Mouse (Mus musculus) layer of hippocampus, adult 18-20 months (tissue): ENCODE measurements around the gene Tbl1x. TPM values are rescaled to one million over a fixed set of nuclear protein-coding genes. Genes with fewer than 3 reads are reported as not detected.

Source experiments
- DNase-seq, 2 experiments: peaks; one replicate each; pipeline ENCODE4 v3.0.0; 2022; ENCODE audit warnings: low spot score in 2 of 2
- total RNA-seq, 2 experiments: library from RNA; stranded (reverse); gene quantifications; 2 replicates each; pipeline ENCODE4 v1.2.3; 2021

The Tbl1x gene
- total RNA-seq, 2 experiments from 2014 or later = 30.7 to 31.2 TPM

DNA sequence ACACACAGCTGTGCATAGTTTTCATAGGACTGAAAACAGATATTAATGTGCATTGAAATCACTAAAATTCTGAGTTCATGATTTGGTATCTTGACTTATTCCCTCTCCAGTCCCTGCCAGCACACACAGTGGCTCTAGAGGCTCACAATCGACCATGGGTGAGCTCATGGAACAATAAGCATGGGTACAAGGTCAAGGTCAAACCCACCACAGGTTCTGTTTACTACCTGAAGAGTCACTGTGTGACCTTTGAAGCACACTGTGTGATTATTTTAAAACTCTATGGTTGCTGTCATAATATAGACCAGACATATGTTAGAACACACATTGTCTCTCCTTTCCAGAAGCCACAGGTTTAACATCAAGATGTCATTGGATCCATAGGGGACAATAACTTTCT is 96.7 kb downstream of the Tbl1x start:
- DNase-seq = no peak

DNA sequence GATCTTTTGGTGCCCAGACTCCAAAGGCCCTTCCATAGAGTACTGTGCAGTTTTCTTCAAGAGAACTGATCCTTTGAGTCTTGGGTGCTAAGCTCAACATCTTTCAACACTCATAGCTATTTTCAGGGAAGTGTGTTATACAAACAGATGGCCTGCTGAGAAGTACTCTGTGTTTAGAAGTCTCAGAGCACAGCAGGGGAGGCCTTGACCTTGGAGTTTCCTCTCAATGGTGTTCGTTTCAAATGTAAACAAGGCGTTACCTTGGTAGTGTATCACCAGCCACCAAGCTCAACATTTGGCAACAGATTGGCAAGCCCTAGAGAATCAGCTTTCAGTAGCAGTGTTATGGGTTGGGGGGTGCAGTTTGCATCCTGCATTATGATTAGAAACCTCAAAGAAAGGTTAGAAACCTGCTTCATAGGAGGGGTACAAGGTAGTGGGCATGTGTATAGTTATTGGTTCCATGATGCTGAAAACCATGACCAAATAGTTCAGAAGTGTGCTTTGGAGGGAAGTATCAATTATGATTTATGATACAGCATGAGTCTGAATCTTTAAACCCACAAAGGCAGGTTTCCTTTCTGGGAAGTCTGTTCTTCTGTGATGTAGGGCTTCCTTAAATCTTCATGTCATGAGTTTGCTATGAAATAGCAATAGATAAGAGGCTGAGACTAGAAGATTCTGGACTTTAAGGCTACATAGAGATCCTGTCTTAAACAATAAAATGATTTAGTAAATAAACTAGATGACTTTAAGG is 98.3 kb downstream of the Tbl1x start:
- DNase-seq = no peak

DNA sequence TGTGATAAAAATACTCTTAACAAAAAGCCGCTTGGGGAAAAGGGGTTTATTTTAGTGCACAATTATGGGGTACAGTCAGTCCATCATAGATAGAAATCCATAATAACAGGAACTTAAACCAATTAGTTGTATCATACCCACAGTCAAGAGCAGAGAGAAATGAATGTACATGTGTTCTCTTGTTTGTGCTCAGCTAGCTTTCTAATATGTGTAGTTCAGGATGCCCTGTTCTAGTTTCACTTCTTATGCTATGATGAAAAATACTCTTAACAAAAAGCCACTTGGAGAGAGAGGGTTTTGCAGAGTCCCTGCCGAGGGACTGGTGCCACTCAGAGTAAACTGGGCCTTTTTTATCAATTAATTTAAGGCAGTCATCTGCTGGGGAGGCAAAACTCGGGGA is 101.1 kb downstream of the Tbl1x start:
- no peak for DNase-seq

DNA sequence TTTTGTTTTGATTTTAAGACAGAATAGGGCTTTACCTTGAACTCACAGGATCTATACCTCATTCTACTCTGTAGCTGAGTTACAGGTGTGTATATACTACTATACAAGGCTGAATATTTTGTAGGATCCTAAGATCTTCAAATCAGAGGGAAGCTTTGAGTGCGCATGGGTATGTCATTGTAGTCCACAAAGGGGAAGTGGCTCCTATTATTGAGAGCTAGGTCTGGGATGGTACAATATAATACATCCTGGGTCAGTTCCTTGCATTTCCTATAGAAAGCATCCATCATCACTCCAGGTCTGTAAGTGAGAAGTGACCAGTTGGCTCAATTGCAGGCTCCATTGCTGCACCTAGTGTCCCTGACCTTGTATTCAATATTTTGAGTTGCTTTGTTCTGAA is 102.2 kb downstream of the Tbl1x start:
- DNase-seq = no peak

DNA sequence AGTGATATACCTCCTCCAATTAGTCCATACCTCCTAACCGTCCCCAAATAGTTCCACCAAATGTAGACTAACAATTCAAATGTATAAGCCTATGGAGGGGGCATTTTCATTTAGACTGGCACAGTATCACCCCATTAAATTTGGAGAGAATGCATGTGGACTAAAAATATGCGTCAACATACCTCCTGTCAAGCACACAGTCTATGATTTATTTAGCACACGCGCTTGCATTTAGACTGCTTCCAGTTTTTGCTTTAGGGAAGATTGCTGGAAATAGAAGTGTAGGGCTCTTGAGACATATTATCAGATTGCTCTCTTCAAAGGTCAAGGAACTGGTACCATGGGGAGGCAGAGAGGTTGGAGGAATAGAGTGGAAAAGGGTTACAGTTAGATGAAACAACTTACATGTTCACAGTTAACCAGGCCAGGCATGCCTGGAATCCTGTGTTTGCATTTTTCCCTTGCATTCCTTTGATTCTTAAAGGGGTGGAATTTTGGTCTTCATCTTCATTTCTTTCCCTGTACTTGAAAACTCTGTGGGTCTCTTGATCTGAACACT is 105.0 kb downstream of the Tbl1x start:
- no peak for DNase-seq

DNA sequence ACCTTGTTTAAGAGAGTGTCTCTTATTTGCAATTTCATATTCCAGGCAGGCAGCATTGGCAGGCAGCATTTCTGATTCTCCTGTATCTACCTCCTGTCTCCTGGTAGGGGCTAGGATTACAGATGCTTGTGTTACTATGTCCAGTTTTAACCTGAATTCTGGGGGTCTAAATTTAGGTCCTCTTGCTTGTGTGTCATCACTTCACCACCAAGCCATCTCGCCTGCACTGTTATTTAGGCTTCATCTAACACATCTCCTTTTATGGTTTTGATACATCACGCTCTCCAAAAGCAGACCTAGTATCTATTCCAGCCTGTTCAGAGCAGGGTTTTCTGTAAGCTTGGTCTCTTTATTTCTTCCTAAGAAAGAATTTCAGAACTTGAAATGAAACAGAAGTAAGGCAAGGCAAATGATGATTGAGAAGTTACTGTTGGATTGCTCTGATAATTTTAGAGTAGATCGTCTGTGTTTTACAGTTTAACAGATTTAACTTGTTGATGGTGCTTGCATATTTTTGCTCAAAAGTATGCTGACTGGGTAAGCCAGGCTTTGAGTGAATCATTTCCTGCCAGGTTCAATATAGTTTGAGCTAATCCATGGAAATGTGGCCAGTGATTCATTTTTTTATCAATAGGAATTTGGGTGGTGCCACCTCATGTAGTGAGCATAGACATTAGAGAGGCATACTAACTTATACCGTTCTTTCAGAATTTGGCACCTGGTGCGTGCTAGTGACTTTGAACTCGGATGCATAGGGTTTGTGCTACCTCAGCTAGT is 106.7 kb downstream of the Tbl1x start:
- DNase-seq = no peak

DNA sequence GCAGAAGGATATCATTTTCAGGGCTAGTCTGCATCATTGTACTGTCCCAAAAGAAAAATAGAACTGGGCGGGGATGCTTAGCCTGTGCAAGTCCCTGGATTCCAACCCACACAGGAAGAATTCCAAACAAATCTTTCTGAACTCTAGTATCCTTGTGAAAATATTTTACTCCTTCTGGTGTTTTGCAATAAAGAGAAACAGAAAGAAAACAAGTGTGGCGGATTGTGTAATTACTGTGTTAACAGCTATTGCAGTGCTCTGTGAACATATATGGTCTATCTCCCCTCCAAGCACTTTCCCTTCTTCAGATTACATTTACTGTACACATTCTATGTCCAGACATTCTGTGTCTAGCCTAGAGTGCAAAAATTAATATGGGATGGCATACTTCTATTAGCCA is 119.6 kb downstream of the Tbl1x start:
- no peak for DNase-seq

DNA sequence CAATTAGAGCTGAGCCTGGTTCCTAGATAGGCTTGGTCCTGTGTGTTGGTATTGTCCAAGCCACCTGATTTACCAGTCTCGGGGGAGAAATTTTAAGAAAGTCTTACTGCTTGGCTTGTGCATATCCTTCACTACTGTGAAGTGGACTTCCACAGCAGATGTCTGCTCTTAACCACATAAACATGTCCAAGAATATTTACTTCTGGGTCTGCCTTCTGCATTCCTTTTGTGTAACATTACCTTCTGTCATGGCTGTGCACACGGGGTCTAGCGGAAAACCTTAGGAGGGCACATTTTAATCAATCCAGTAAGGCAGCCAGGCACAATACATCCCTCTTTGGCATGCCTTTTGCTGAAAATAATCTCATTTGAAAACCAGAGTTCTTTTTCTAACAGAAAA is 125.7 kb downstream of the Tbl1x start:
- DNase-seq = no peak

DNA sequence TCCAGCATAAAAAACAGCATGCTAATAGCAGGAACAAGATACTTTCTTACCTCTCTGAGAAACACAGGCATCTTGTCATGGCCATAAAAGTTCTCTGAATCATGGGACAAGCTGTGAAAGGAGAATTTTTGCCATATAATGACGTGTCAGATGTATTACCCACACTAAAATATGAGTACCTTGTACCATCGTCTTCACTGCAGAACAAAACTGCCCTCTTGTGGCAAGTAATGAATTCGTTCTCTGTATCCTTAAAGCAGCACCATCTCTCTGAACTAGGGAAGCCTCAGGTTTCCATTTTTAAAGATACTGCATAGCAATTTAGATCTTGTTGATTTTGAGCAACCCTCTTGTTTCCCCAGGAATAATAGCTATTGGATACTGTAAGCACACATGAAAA is 127.3 kb downstream of the Tbl1x start:
- peak; percentile 9 to 70 for DNase-seq

DNA sequence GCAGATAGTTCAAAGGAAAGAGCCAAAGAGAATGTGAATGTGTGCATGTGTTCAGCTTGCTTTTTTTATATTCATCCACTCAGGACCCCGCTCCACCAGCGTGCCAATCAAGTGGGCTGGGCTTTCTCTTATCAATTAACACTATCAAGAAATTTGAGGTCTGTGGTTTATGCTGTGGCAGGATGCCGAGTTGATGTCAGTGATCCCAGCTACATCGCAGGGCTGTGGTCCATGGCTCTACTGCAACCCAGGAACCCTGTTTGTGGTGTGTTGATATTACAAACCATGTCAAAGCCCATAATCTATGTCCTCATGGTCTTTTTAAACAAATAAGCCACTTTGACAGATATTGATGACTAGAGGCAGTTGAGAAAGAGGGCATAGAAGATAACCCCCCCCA is 129.5 kb downstream of the Tbl1x start:
- DNase-seq = no peak

DNA sequence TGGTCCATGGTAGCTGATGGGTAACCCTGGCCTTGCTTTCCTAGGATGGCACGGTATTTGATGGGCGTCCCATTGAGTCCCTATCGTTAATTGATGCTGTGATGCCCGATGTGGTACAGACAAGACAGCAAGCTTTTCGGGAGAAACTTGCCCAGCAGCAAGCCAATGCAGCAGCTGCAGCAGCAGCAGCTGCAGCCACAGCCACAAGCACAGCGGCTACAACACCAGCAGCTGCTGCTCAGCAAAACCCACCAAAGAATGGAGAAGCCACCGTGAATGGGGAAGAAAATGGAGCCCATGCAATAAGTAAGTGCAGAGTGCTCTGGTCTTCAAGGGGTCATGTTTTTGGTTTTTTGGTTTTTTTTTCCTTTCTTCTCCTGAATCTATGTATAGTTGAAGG is 135.4 kb downstream of the Tbl1x start:
- DNase-seq = no peak

DNA sequence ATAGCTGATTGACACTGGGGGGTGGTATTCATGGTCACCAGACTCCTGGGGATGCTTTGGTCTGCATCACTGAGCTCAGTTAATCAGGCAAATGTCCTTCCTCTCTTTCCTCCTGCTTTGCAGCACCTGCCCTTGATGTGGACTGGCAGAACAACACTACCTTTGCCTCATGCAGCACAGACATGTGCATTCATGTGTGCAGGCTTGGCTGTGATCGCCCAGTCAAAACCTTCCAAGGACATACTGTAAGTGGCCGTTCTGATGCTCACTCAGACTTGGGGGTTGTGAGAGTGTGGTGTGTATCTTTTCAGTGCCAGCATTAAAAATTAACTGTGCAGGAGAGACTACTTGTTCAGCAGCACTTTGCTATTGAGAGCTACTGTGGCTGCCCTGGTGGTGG is 139.4 kb downstream of the Tbl1x start:
- no peak for DNase-seq

DNA sequence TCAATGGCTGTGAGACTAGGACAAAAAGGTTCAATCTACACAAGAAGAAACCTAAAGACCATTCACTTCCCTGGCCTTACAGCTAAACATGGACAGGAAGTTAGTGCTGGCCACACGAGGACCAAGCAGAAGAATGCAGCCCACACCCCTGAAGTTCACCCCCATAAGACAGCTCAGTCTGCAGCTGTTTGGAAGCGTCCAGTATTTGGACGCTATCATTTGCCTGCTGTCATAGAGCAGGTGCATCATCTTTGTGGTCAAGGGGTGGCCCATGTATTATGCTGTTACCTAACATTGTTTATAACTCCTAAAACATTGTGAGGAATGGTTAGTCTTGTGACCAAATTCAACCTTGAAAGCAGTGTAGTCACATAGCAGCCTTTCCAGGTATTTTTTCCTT is 151.2 kb downstream of the Tbl1x start:
- no peak for DNase-seq

DNA sequence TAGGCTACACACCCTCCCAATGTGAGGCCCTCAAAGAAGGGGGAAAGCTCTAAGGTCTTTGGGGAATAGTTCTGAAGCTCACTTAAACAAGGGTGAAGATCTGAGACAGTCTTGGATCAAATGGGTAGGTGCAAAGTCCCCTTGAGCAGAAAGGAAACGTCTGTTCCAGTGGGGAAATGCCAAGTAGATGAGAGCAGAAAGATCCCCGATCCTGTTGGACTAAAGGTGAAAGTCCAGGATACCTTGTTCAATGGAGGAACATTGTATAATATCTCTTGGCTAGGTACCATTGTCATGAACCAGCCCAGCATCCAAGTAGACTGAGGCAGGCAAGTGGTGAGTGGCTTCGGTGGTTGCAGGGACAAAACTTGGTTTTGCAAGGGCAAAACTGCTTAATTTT is 152.5 kb downstream of the Tbl1x start:
- no peak for DNase-seq

DNA sequence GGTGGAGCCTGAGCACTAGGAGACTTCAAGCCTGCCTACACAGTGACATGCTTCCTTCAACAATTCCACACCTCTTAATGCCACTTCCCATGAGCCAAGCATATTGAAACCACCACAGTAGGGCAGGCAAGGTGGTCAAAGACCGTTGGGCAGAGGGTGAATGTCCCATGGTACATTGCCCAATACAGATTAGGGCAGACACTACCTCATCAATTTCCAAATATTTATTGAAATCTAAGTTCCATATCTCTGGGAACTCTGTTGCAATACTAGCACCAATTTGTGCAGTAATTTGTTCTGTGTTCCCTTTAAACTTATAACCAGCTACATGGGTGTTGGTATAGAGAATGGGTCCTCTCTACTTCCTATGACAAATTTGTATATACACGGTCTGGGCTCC is 154.2 kb downstream of the Tbl1x start:
- no peak for DNase-seq

DNA sequence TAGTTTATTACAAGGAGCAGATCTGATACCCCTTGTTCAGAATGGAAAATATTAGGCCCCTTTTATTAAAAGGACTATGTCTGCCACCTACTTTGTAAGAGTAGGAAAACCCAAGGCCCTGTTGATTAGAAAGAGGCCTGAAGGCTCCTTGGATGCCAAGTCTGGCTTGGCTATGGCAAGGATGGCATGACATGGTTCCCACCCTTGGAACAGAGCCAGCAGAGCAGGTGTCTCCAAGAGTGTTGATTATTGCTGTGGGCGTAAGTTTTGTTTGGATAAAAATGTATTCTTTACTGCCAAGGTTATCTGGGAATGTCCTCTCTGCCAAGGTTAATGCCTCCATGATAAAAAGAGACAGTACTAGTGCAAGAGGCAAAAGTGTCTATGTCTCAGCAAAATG is 156.1 kb downstream of the Tbl1x start:
- no peak for DNase-seq

DNA sequence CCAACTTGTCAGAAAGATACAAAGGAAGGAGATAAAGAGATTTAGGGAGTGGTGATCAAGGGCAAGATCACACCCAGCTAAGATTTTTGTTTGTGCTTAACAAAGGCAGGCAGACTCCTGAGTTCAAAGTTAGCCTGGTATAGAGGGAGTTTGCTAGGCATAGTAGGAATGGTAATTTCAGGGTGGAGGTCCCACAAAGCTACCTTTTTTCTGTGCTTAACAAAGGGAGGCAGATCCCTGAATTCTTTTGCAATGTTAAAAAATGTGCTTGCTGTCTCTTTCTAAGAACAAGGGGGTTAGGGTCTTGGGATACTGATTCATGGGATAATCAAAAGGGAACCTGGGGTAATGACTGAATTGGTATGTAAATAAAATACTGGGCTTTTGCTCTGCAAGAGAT is 156.6 kb downstream of the Tbl1x start:
- no peak for DNase-seq

DNA sequence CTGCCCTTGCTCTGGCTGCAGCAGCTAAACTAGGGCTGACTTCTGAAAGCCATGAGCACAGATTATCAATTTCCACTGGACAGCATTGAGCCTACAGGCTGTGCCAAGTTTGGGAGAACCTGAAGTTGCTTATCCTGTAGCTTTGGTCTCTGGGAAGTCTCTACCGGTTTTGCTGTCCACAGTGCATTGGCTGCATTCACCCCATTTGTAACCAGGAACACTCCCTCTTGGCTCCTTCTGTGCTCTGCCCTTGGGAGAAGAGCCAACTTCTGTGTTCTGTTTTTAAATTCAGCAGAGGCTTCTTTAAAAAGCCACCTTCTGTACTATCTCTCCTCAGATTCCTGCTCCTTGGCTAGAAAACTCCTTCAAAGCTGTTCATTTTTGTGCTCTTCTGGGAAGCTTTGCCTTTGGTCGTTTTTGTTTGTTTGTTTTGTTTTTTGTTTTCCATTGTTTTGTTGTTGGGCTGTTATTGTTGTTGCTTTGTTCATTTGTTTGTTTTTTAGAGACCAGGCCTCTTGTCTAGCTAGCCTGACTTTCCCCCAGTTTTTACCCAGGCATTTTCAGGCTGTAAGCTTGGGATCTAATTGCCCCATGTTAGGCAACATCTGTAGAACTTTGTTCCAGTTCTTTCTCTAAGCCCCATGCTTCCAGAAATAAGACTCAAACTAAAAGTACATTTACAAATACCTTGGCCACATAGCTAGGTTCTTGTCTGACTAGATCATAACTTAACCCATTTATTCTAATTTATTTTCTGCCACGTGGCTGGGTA is 159.2 kb downstream of the Tbl1x start:
- peak in 1 of 2 experiments; percentile 1 for DNase-seq
